Mouse (Mus musculus) liver, embryonic 12.5 days (tissue): ENCODE data around the gene Mgat5. TPM values are rescaled to one million over a fixed set of nuclear protein-coding genes. Genes with fewer than 3 reads are reported as not detected.

Experiments used
- ATAC-seq: fragments of 200-750 bp; cut with Nextera tagmentation; 2 replicates; pipeline ENCODE4 v1.8.0; 2017; ENCODE audit warnings: moderate number of reproducible peaks, mild to moderate bottlenecking, moderate library complexity
- H3K27ac ChIP-seq: fragments of 300-500 bp; sonication (generic); 2 replicates; pipeline ENCODE4 v1.5.1; 2016; ENCODE audit warnings: mild to moderate bottlenecking
- H3K27me3 ChIP-seq: fragments of 300-500 bp; sonication (generic); replicated peaks from 2 replicates; pipeline ENCODE4 v1.6.1; 2016; ENCODE audit warnings: mild to moderate bottlenecking, moderate library complexity
- H3K36me3 ChIP-seq: fragments of 300-500 bp; sonication (generic); 2 replicates; pipeline ENCODE4 v1.6.1; 2016; ENCODE audit warnings: mild to moderate bottlenecking, moderate library complexity
- H3K4me1 ChIP-seq: fragments of 300-500 bp; sonication (generic); 2 replicates; pipeline ENCODE4 v1.6.1; 2016
- H3K4me2 ChIP-seq: fragments of 300-500 bp; sonication (generic); 2 replicates; pipeline ENCODE4 v1.6.1; 2016; ENCODE audit warnings: mild to moderate bottlenecking, moderate library complexity
- H3K4me3 ChIP-seq: fragments of 300-500 bp; sonication (generic); 2 replicates; pipeline ENCODE4 v1.5.1; 2016; ENCODE audit warnings: mild to moderate bottlenecking, moderate library complexity
- H3K9ac ChIP-seq: fragments of 300-500 bp; sonication (generic); 2 replicates; pipeline ENCODE4 v1.6.1; 2016; ENCODE audit warnings: mild to moderate bottlenecking, moderate library complexity
- H3K9me3 ChIP-seq: fragments of 300-500 bp; sonication (generic); replicated peaks from 2 replicates; pipeline ENCODE4 v1.6.1; 2016; ENCODE audit warnings: mild to moderate bottlenecking, moderate library complexity
- WGBS: fragments of 180-500 bp; shearing (Covaris S2); methylation state at CpG from one replicate; pipeline ENCODE4 v1.1.7; 2016; ENCODE audit not compliant: insufficient replicate concordance; 5-methylcytosine and 5-hydroxymethylcytosine counted together
- polyA plus RNA-seq: library from polyadenylated mRNA; unstranded; fragments of >200 nt; fragmentation: Nextera tagmentation; extraction: Ambion mirVana; gene quantifications from 2 replicates; pipeline ENCODE4 v1.2.1, GENCODE M21; 2016

Mgat5 gene
- polyA plus RNA-seq, 1 experiment from 2014 or later: 1.3 TPM

GRCm38 (mm10) chr1:127408957-127409423 is 204.2 kb downstream of the Mgat5 start:
- 56% methylated on average over 2 of the region's 2 CpGs for WGBS
- Histone ChIP-seq H3K27me3 (no peaks in the 10 kb centered on the region), H3K9ac (no peak overlapping the region), H3K4me1 (peaks cover 14% of the 10 kb centered on the region), H3K36me3 (no peaks in the 10 kb centered on the region; the same call in 1 of the 2 replicates), H3K4me3 (no peak overlapping the region), H3K27ac (no peak overlapping the region), H3K4me2 (no peak overlapping the region), H3K9me3 (no peaks in the 10 kb centered on the region)
- ATAC-seq: peak; percentile 70

GRCm38 (mm10) chr1:127409512-127409911 is 204.7 kb downstream of the Mgat5 start:
- H3K9me3 ChIP-seq: no peaks in the 10 kb centered on the region
- ATAC-seq: peak; percentile 58
- H3K27me3 ChIP-seq: no peaks in the 10 kb centered on the region
- no peak overlapping the region for H3K27ac ChIP-seq
- no peak overlapping the region for H3K9ac ChIP-seq
- H3K4me2 ChIP-seq: 0 out of 2 replicates have a peak overlapping the region, but pooled peaks have one; percentile 8
- 23% methylated on average over 5 of the region's 5 CpGs for WGBS
- no peaks in the 10 kb centered on the region; the same call in 1 of the 2 replicates for H3K36me3 ChIP-seq
- no peak overlapping the region for H3K4me3 ChIP-seq
- peaks cover 14% of the 10 kb centered on the region for H3K4me1 ChIP-seq

GRCm38 (mm10) chr1:127414500-127414899 is 209.7 kb downstream of the Mgat5 start:
- H3K4me3 ChIP-seq: no peak overlapping the region
- 80% methylated on average over 7 of the region's 7 CpGs for WGBS
- no peaks in the 10 kb centered on the region for H3K27me3 ChIP-seq
- H3K9me3 ChIP-seq: no peaks in the 10 kb centered on the region
- H3K4me2 ChIP-seq: no peak overlapping the region
- peaks cover 8% of the 10 kb centered on the region for H3K4me1 ChIP-seq
- H3K9ac ChIP-seq: no peak overlapping the region
- ATAC-seq: no peak
- peaks cover 6% of the 10 kb centered on the region; the same call in 1 of the 2 replicates for H3K36me3 ChIP-seq
- H3K27ac ChIP-seq: no peak overlapping the region

- Histone ChIP-seq H3K27ac (no peak overlapping the region), H3K4me2 (no peak overlapping the region), H3K27me3 (no peaks in the 10 kb centered on the region), H3K4me3 (no peak overlapping the region), H3K9ac (no peak overlapping the region), H3K4me1 (peaks cover 5% of the 10 kb centered on the region; the same call in 1 of the 2 replicates), H3K9me3 (no peaks in the 10 kb centered on the region), H3K36me3 (peaks cover 6% of the 10 kb centered on the region; the same call in 1 of the 2 replicates)
- no peak for ATAC-seq
- WGBS: 50% methylated on average over 1 of the region's 1 CpGs
These were observed 211.1 kb downstream of the Mgat5 start for GRCm38 (mm10) chr1:127415896-127416295.

GRCm38 (mm10) chr1:127416971-127417370 is 212.2 kb downstream of the Mgat5 start:
- H3K27ac ChIP-seq: no peak overlapping the region
- H3K36me3 ChIP-seq: peaks cover 6% of the 10 kb centered on the region; the same call in 1 of the 2 replicates
- H3K27me3 ChIP-seq: no peaks in the 10 kb centered on the region
- H3K4me2 ChIP-seq: no peak overlapping the region
- WGBS: 63% methylated on average over 1 of the region's 1 CpGs
- no peak overlapping the region for H3K4me3 ChIP-seq
- no peak for ATAC-seq
- H3K9me3 ChIP-seq: no peaks in the 10 kb centered on the region
- peaks cover 5% of the 10 kb centered on the region; the same call in 1 of the 2 replicates for H3K4me1 ChIP-seq
- H3K9ac ChIP-seq: no peak overlapping the region

GRCm38 (mm10) chr1:127418916-127419575 is 214.2 kb downstream of the Mgat5 start:
- Histone ChIP-seq H3K27me3 (no peaks in the 10 kb centered on the region), H3K4me1 (peaks cover 5% of the 10 kb centered on the region; the same call in 1 of the 2 replicates), H3K36me3 (peaks cover 6% of the 10 kb centered on the region; the same call in 1 of the 2 replicates), H3K9ac (no peak overlapping the region), H3K9me3 (no peaks in the 10 kb centered on the region), H3K27ac (no peak overlapping the region), H3K4me2 (no peak overlapping the region), H3K4me3 (no peak overlapping the region)
- WGBS: 69% methylated on average over 4 of the region's 4 CpGs
- ATAC-seq: peak; percentile 15; the same call in 1 of the 2 replicates

GRCm38 (mm10) chr1:127419581-127419980 is 214.8 kb downstream of the Mgat5 start:
- no peak overlapping the region for H3K9ac ChIP-seq
- H3K4me3 ChIP-seq: no peak overlapping the region
- H3K27ac ChIP-seq: no peak overlapping the region
- no peak for ATAC-seq
- no peaks in the 10 kb centered on the region for H3K9me3 ChIP-seq
- 71% methylated on average over 7 of the region's 7 CpGs for WGBS
- peaks cover 6% of the 10 kb centered on the region; the same call in 1 of the 2 replicates for H3K36me3 ChIP-seq
- peaks cover 5% of the 10 kb centered on the region; the same call in 1 of the 2 replicates for H3K4me1 ChIP-seq
- no peak overlapping the region for H3K4me2 ChIP-seq
- no peaks in the 10 kb centered on the region for H3K27me3 ChIP-seq

GRCm38 (mm10) chr1:127420383-127420782 is 215.6 kb downstream of the Mgat5 start:
- 77% methylated on average over 13 of the region's 13 CpGs for WGBS
- Histone ChIP-seq H3K4me3 (no peak overlapping the region), H3K9ac (no peak overlapping the region), H3K36me3 (0 out of 2 replicates have a peak, but pooled peaks cover 6% of the 10 kb centered on the region), H3K9me3 (no peaks in the 10 kb centered on the region), H3K4me1 (peaks cover 5% of the 10 kb centered on the region; the same call in 1 of the 2 replicates), H3K4me2 (no peak overlapping the region), H3K27me3 (no peaks in the 10 kb centered on the region), H3K27ac (no peak overlapping the region)
- ATAC-seq: no peak

- Histone ChIP-seq H3K9ac (no peak overlapping the region), H3K4me3 (no peak overlapping the region), H3K27me3 (no peaks in the 10 kb centered on the region), H3K4me2 (no peak overlapping the region), H3K36me3 (0 out of 2 replicates have a peak, but pooled peaks cover 6% of the 10 kb centered on the region), H3K27ac (no peak overlapping the region), H3K4me1 (peaks cover 5% of the 10 kb centered on the region; the same call in 1 of the 2 replicates), H3K9me3 (no peaks in the 10 kb centered on the region)
- WGBS: 80% methylated on average over 15 of the region's 15 CpGs
- no peak for ATAC-seq
These were observed 216.0 kb downstream of the Mgat5 start for GRCm38 (mm10) chr1:127420795-127421194.

- Histone ChIP-seq H3K4me2 (no peak overlapping the region), H3K9me3 (no peaks in the 10 kb centered on the region), H3K9ac (no peak overlapping the region), H3K4me3 (no peak overlapping the region), H3K27ac (no peak overlapping the region), H3K4me1 (peaks cover 5% of the 10 kb centered on the region; the same call in 1 of the 2 replicates), H3K27me3 (no peaks in the 10 kb centered on the region), H3K36me3 (0 out of 2 replicates have a peak, but pooled peaks cover 1% of the 10 kb centered on the region)
- no peak for ATAC-seq
- WGBS: 59% methylated on average over 4 of the region's 4 CpGs
These were observed 217.8 kb downstream of the Mgat5 start for GRCm38 (mm10) chr1:127422565-127422964.

GRCm38 (mm10) chr1:127425021-127425532 is 220.3 kb downstream of the Mgat5 start:
- H3K4me2 ChIP-seq: no peak overlapping the region
- no peaks in the 10 kb centered on the region for H3K4me1 ChIP-seq
- H3K27me3 ChIP-seq: no peaks in the 10 kb centered on the region
- ATAC-seq: no peak
- 46% methylated on average over 6 of the region's 6 CpGs for WGBS
- H3K36me3 ChIP-seq: no peaks in the 10 kb centered on the region
- no peak overlapping the region for H3K27ac ChIP-seq
- H3K4me3 ChIP-seq: no peak overlapping the region
- no peaks in the 10 kb centered on the region for H3K9me3 ChIP-seq
- no peak overlapping the region for H3K9ac ChIP-seq

- H3K27me3 ChIP-seq: no peaks in the 10 kb centered on the region
- H3K4me2 ChIP-seq: no peak overlapping the region
- ATAC-seq: no peak
- H3K9me3 ChIP-seq: no peaks in the 10 kb centered on the region
- H3K36me3 ChIP-seq: no peaks in the 10 kb centered on the region
- no peak overlapping the region for H3K4me3 ChIP-seq
- no peak overlapping the region for H3K27ac ChIP-seq
- no peaks in the 10 kb centered on the region for H3K4me1 ChIP-seq
- H3K9ac ChIP-seq: no peak overlapping the region
- WGBS: 71% methylated on average over 7 of the region's 7 CpGs
These were observed 225.5 kb downstream of the Mgat5 start for GRCm38 (mm10) chr1:127430290-127430689.
